7 mouse cellular contexts compared by ENCODE assay signal in genomic region chr9:120739199-120739952, GRCm38 (mm10).
A peak's percentile ranks its signal among the peaks of the same experiment; 100 is the strongest.
DNase-seq lines count a peak whose midpoint lies in the region; ATAC-seq lines count a peak whose summit lies in the region.

No protein-coding gene starts in this region.

- H3K36me3 ChIP-seq in embryonic facial prominence, embryonic 10.5 days (replicated peaks), result no peaks in the 10 kb centered on the region
- no peaks in the 10 kb centered on the region for H3K36me3 ChIP-seq in limb, embryonic 15.5 days
- no peaks in the 10 kb centered on the region for H3K36me3 ChIP-seq in neural tube, embryonic 15.5 days

- DNase-seq in adrenal gland, adult (ENCODE audit: inconsistent age in 2 of 2, low spot score in 1 of 2), result peak; percentile 88 to 95
- DNase-seq in embryonic facial prominence, embryonic 10.5 days (ENCODE audit: low spot score), result peak; percentile 53
- peak; percentile 84 for DNase-seq in heart, adult 8-10 months (ENCODE audit: low spot score)
- DNase-seq in kidney, adult 18-20 months, result peak; percentile 48
- DNase-seq in spleen, postnatal 14 days (ENCODE audit: low spot score in 2 of 2), result no peak

- no peak overlapping the region for H3K9ac ChIP-seq in limb, embryonic 15.5 days
- H3K9ac ChIP-seq in neural tube, embryonic 15.5 days (replicated peaks), result no peak overlapping the region

- peaks cover 62% of the 10 kb centered on the region for H3K4me1 ChIP-seq in embryonic facial prominence, embryonic 10.5 days
- peaks cover 35% of the 10 kb centered on the region for H3K4me1 ChIP-seq in limb, embryonic 15.5 days
- peaks cover 24% of the 10 kb centered on the region for H3K4me1 ChIP-seq in neural tube, embryonic 15.5 days

- peaks cover 7% of the 10 kb centered on the region; the same call in 1 of the 2 replicates for H3K27me3 ChIP-seq in embryonic facial prominence, embryonic 10.5 days (replicated peaks; ENCODE audit: low read depth, poor library complexity, severe bottlenecking)
- H3K27me3 ChIP-seq in limb, embryonic 15.5 days, result no peaks in the 10 kb centered on the region
- H3K27me3 ChIP-seq in neural tube, embryonic 15.5 days (replicated peaks), result no peaks in the 10 kb centered on the region

- H3K9me3 ChIP-seq in embryonic facial prominence, embryonic 10.5 days, result no peaks in the 10 kb centered on the region
- no peaks in the 10 kb centered on the region for H3K9me3 ChIP-seq in limb, embryonic 15.5 days
- no peaks in the 10 kb centered on the region for H3K9me3 ChIP-seq in neural tube, embryonic 15.5 days (replicated peaks)

- WGBS in embryonic facial prominence, embryonic 10.5 days, result 41% methylated on average over 14 of the region's 14 CpGs
- WGBS in limb, embryonic 15.5 days, result 31% methylated on average over 14 of the region's 14 CpGs
- WGBS in neural tube, embryonic 15.5 days, result 59% methylated on average over 14 of the region's 14 CpGs

- peak overlapping the region; percentile 78 for H3K27ac ChIP-seq in embryonic facial prominence, embryonic 10.5 days (replicated peaks)
- peak overlapping the region; percentile 90 for H3K27ac ChIP-seq in limb, embryonic 15.5 days
- H3K27ac ChIP-seq in neural tube, embryonic 15.5 days (replicated peaks), result peak overlapping the region; percentile 73

- peak; percentile 78 for ATAC-seq in limb, embryonic 15.5 days (ENCODE audit: insufficient number of reproducible peaks, low FRiP score, low TSS enrichment, low read depth)
- 0 out of 2 replicates have a peak, but pooled peaks have one; percentile 50 for ATAC-seq in neural tube, embryonic 15.5 days (ENCODE audit: low FRiP score)

- H3K4me3 ChIP-seq in embryonic facial prominence, embryonic 10.5 days, result no peak overlapping the region
- H3K4me3 ChIP-seq in limb, embryonic 15.5 days, result no peak overlapping the region
- no peak overlapping the region for H3K4me3 ChIP-seq in neural tube, embryonic 15.5 days (replicated peaks)

- no peak overlapping the region for H3K4me2 ChIP-seq in limb, embryonic 15.5 days
- no peak overlapping the region for H3K4me2 ChIP-seq in neural tube, embryonic 15.5 days

Comparison
In these comparisons a context has a peak if more than half of its experiments do, and no peak if none do; other contexts are left out.
1. DNase-seq: peak in adrenal gland, adult (2 of 2), embryonic facial prominence, embryonic 10.5 days (single experiment), heart, adult 8-10 months (single experiment) and kidney, adult 18-20 months (single experiment); none in spleen, postnatal 14 days (0 of 2).
2. Peak in every context shown above with its lines, with median percentiles within 50 percentile points of each other: H3K27ac ChIP-seq.